Mouse (Mus musculus) embryonic fibroblast, embryonic 13.5 days (primary cell): ENCODE measurements around the gene Cdc5l.

Experiments used
- CTCF ChIP-seq: IDR thresholded peaks from 2 replicates; pipeline ENCODE4 v1.5.1; 2011; ENCODE audit warnings: mild to moderate bottlenecking, control low read depth, low read length, moderate library complexity, borderline replicate concordance; ENCODE audit not compliant: insufficient read depth
- POLR2A ChIP-seq: IDR thresholded peaks from 2 replicates; pipeline ENCODE4 v1.6.1; 2011; ENCODE audit warnings: low read depth, mild to moderate bottlenecking, control low read depth, low read length, moderate library complexity

- no peak for TF ChIP-seq CTCF
- no peak for TF ChIP-seq POLR2A
Measured at GRCm38 (mm10) chr17:45474146-45474545, 40.6 kb upstream of the Cdc5l start.
